Mouse (Mus musculus): ENCODE data around the gene Hoxa4. TPM values are rescaled to one million over a fixed set of nuclear protein-coding genes. Genes with fewer than 3 reads are reported as not detected.

The Hoxa4 gene
- total and polyA plus RNA-seq, 3 experiments: 0.19 TPM; not detected in 2

DNA sequence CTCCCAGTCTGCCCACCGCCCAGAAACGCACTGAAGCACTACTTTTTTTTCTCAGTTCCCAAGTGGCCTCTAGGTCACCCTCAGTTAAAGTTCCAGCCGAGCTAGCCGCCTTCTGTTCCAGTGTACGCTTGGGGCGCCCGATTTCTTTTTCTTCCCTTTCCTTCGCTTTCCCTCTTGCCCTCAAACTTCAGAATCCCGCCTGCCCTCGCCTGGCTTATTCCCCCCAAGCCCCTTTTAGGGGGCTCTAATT lies 11.5 kb upstream of the Hoxa4 start:
- dilution Hi-C loops (cut with MboI; ENCODE audit: extremely low pct_ligation_motif_present, extremely low pct_unique_long_range_greater_than_20kb, low sequenced_read_pairs): no loop called here
- in situ Hi-C loops (cut with MboI; ENCODE audit: low pct_ligation_motif_present, low pct_unique_long_range_greater_than_20kb, low sequenced_read_pairs): loop anchor here (25.0 kb wide), 1 partner anchor 191 kb away; the partner anchor contains the start of gene Skap2
- Histone ChIP-seq H3K27ac (ENCODE audit: insufficient read depth, low read depth) (no peak overlapping the region), H3K4me2 (ENCODE audit: insufficient read depth, low read depth, poor library complexity, severe bottlenecking) (no peak overlapping the region), H3K27me3 (replicated peaks) (no peaks in the 10 kb centered on the region), H3K9me3 (replicated peaks; ENCODE audit: low read length) (peaks cover 39% of the 10 kb centered on the region), H3K4me3 (replicated peaks in 1 of 3; ENCODE audit: low read depth in 2 of 3, low read length in 2 of 3, poor library complexity in 1 of 3) (no peak overlapping the region), H3K79me2 (replicated peaks; ENCODE audit: control insufficient read depth, extremely low read depth, insufficient read depth, poor library complexity, severe bottlenecking) (no peaks in the 10 kb centered on the region), H3K36me3 (replicated peaks in 1 of 2; ENCODE audit: control insufficient read depth in 1 of 2, insufficient read depth in 1 of 2, low read length in 1 of 2) (peaks cover 23 to 45% of the 10 kb centered on the region in 2 experiments), H3K4me1 (ENCODE audit: control insufficient read depth in 1 of 2, insufficient read depth in 2 of 2) (0 out of 4 replicates have a peak, but pooled peaks cover 0 to under 1% of the 10 kb centered on the region in 2 experiments), H3K9ac (ENCODE audit: insufficient read depth, low read depth) (no peak overlapping the region)
- DNase-seq (ENCODE audit: extremely low read depth): no peak
- TF ChIP-seq USF2 (conservative IDR thresholded peaks at IDR 0.05; ENCODE audit: low read depth, low read length) (no peak), POLR2A (IDR thresholded peaks at IDR 0.05; ENCODE audit: low read depth, low read length) (no peak), ELF1 (IDR thresholded peaks at IDR 0.05; ENCODE audit: low read depth, low read length) (no peak), CTCF (conservative IDR thresholded peaks at IDR 0.05 in 1 of 2, IDR thresholded peaks at IDR 0.05 in 1 of 2; ENCODE audit: low read depth in 2 of 2, low read length in 2 of 2) (no peak), TBP (conservative IDR thresholded peaks at IDR 0.05; ENCODE audit: low read depth, low read length) (no peak), ZKSCAN1 (IDR thresholded peaks at IDR 0.05; ENCODE audit: borderline replicate concordance, low read depth, low read length) (no peak), KAT2A (IDR thresholded peaks at IDR 0.05; ENCODE audit: insufficient replicate concordance, low read length) (no peak), TCF12 (IDR thresholded peaks at IDR 0.05; ENCODE audit: low read depth, low read length) (no peak), ZC3H11A (IDR thresholded peaks at IDR 0.05; ENCODE audit: low read depth, low read length) (no peak), ZNF384 (IDR thresholded peaks at IDR 0.05; ENCODE audit: low read depth, low read length) (no peak), RCOR1 (conservative IDR thresholded peaks at IDR 0.05; ENCODE audit: low read depth, low read length) (no peak), HCFC1 (IDR thresholded peaks at IDR 0.05; ENCODE audit: low read depth, low read length) (no peak)

DNA sequence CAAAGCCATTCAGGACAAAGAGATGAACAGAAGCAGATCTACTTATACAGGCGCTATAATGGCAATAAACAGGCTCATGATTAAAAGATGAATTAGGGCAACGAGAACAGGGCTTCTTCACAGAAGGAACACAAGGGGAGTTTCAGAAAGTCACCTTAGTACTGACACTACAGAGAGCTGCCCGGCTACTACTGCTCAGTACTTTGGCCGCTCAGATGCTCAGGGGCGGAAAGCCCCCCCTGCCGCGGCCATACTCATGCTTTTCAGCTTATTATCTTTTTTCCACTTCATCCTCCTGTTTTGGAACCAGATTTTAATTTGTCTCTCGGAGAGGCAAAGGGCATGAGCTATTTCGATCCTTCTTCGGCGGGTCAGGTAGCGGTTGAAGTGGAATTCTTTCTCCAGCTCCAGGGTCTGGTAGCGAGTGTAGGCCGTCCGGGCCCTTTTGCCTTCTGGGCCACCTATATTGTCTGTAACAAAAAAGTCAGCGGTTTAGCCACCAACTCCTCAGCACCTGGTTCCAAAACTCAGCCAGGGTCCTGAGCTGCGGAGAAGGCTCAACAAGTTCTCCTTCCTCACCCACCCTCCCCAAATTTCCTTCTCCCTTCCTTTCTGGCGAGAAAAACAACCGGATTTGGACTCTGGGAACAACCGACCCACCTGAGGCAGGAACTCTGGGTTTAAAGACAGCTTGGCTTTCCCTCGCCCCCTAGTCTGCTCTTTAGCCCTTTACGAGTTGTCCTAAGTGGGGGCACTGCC lies 11.0 kb upstream of the Hoxa4 start:
- in situ Hi-C loops (cut with MboI; ENCODE audit: low pct_ligation_motif_present, low pct_unique_long_range_greater_than_20kb, low sequenced_read_pairs) (loop anchor here (25.0 kb wide), 1 partner anchor 190 kb away; the partner anchor contains the start of gene Skap2), dilution Hi-C loops (cut with MboI; ENCODE audit: extremely low pct_ligation_motif_present, extremely low pct_unique_long_range_greater_than_20kb, low sequenced_read_pairs) (no loop called here)
- Histone ChIP-seq H3K4me2 (ENCODE audit: insufficient read depth, low read depth, poor library complexity, severe bottlenecking) (no peak overlapping the region), H3K36me3 (replicated peaks in 1 of 2; ENCODE audit: control insufficient read depth in 1 of 2, insufficient read depth in 1 of 2, low read length in 1 of 2) (peaks cover 23 to 45% of the 10 kb centered on the region in 2 experiments), H3K79me2 (replicated peaks; ENCODE audit: control insufficient read depth, extremely low read depth, insufficient read depth, poor library complexity, severe bottlenecking) (no peaks in the 10 kb centered on the region), H3K27me3 (replicated peaks) (no peaks in the 10 kb centered on the region), H3K4me3 (replicated peaks in 1 of 3; ENCODE audit: low read depth in 2 of 3, low read length in 2 of 3, poor library complexity in 1 of 3) (no peak overlapping the region), H3K27ac (ENCODE audit: insufficient read depth, low read depth) (no peak overlapping the region), H3K4me1 (ENCODE audit: control insufficient read depth in 1 of 2, insufficient read depth in 2 of 2) (peaks cover 0 to 5% of the 10 kb centered on the region in 2 experiments; a peak in 1 of 4 replicates), H3K9ac (ENCODE audit: insufficient read depth, low read depth) (no peak overlapping the region), H3K9me3 (replicated peaks; ENCODE audit: low read length) (peaks cover 39% of the 10 kb centered on the region)
- DNase-seq (ENCODE audit: extremely low read depth): no peak
- TF ChIP-seq JUN (IDR thresholded peaks at IDR 0.05; ENCODE audit: insufficient read depth, low read depth, low read length): no peak
- TF ChIP-seq MXI1 (IDR thresholded peaks at IDR 0.05; ENCODE audit: low read depth, low read length): no peak
- no peak for TF ChIP-seq MAX (IDR thresholded peaks at IDR 0.05; ENCODE audit: low read length)
- TF ChIP-seq CHD2 (IDR thresholded peaks at IDR 0.05; ENCODE audit: low read length): no peak
- TF ChIP-seq HCFC1 (IDR thresholded peaks at IDR 0.05; ENCODE audit: low read depth, low read length): no peak
- no peak for TF ChIP-seq NELFE (IDR thresholded peaks at IDR 0.05; ENCODE audit: low read depth, low read length)
- no peak for TF ChIP-seq KAT2A (IDR thresholded peaks at IDR 0.05; ENCODE audit: insufficient replicate concordance, low read length)
- no peak for TF ChIP-seq ZMIZ1 (IDR thresholded peaks at IDR 0.05; ENCODE audit: low read depth, low read length)
- TF ChIP-seq SMC3 (IDR thresholded peaks at IDR 0.05; ENCODE audit: low read depth, low read length): no peak
- TF ChIP-seq CTCF (conservative IDR thresholded peaks at IDR 0.05 in 1 of 2, IDR thresholded peaks at IDR 0.05 in 1 of 2; ENCODE audit: low read depth in 2 of 2, low read length in 2 of 2): no peak

Measured in CH12.LX (cell line).